ENCODE assay signal across 8 mouse cellular contexts in genomic region chr13:55209649-55210192, GRCm38 (mm10). TPM values are rescaled to one million over a fixed set of nuclear protein-coding genes. Genes with fewer than 3 reads are reported as not detected.
DNase-seq lines count a peak whose midpoint lies in the region; ATAC-seq and TF ChIP-seq lines count a peak whose summit lies in the region.

Nsd1 (plus strand) TSS chr13:55209782.

- H3K27me3 ChIP-seq in hindbrain, embryonic 15.5 days, result no peaks in the 10 kb centered on the region
- H3K27me3 ChIP-seq in limb, embryonic 15.5 days, result no peaks in the 10 kb centered on the region
- H3K27me3 ChIP-seq in neural tube, embryonic 14.5 days (ENCODE audit: control insufficient read depth, insufficient read depth, low read length), result no peaks in the 10 kb centered on the region

- H3K36me3 ChIP-seq in hindbrain, embryonic 15.5 days, result 0 out of 2 replicates have a peak, but pooled peaks cover 13% of the 10 kb centered on the region
- peaks cover 13% of the 10 kb centered on the region for H3K36me3 ChIP-seq in limb, embryonic 15.5 days
- H3K36me3 ChIP-seq in neural tube, embryonic 14.5 days (ENCODE audit: control insufficient read depth, insufficient read depth, low read length), result peaks cover 5% of the 10 kb centered on the region; the same call in 1 of the 2 replicates

- H3K27ac ChIP-seq in left cerebral cortex, adult 2 months, result peak within 1 kb of the TSS; percentile 96
- peak within 1 kb of the TSS; percentile 93 for H3K27ac ChIP-seq in hindbrain, embryonic 15.5 days (replicated peaks)
- H3K27ac ChIP-seq in limb, embryonic 15.5 days, result peak within 1 kb of the TSS; percentile 99
- H3K27ac ChIP-seq in neural tube, embryonic 14.5 days (ENCODE audit: low read depth, low read length), result peak within 1 kb of the TSS; percentile 94

- DNase-seq in left cerebral cortex, adult 2 months (ENCODE audit: extremely low spot score in 1 of 2, low spot score in 2 of 2), result peak in 1 of 2 experiments; percentile 29
- no peak for DNase-seq in left cerebral cortex, adult 9 months (ENCODE audit: low spot score in 2 of 2)
- no peak for DNase-seq in adrenal gland, postnatal 36 days
- DNase-seq in gastrocnemius, postnatal 10 days, result no peak
- no peak for DNase-seq in spleen, postnatal 36 days (ENCODE audit: low spot score in 2 of 2)

- H3K9me3 ChIP-seq in hindbrain, embryonic 15.5 days, result no peaks in the 10 kb centered on the region
- no peaks in the 10 kb centered on the region for H3K9me3 ChIP-seq in limb, embryonic 15.5 days
- H3K9me3 ChIP-seq in neural tube, embryonic 14.5 days (ENCODE audit: control insufficient read depth, low read length), result no peaks in the 10 kb centered on the region

- WGBS in hindbrain, embryonic 15.5 days, result 20% methylated on average over 31 of the region's 31 CpGs
- WGBS in limb, embryonic 15.5 days, result 26% methylated on average over 31 of the region's 31 CpGs
- WGBS in neural tube, embryonic 14.5 days, result 18% methylated on average over 31 of the region's 31 CpGs

- ATAC-seq in hindbrain, embryonic 15.5 days (ENCODE audit: low FRiP score, low read depth), result peak; percentile 0; the same call in 1 of the 2 replicates
- ATAC-seq in limb, embryonic 15.5 days (ENCODE audit: insufficient number of reproducible peaks, low FRiP score, low TSS enrichment, low read depth), result no peak
- ATAC-seq in neural tube, embryonic 14.5 days (ENCODE audit: low read depth), result no peak

- H3K4me2 ChIP-seq in hindbrain, embryonic 15.5 days, result peak within 1 kb of the TSS; percentile 90
- peak within 1 kb of the TSS; percentile 86 for H3K4me2 ChIP-seq in limb, embryonic 15.5 days
- peak within 1 kb of the TSS; percentile 69 for H3K4me2 ChIP-seq in neural tube, embryonic 14.5 days (ENCODE audit: low read depth, low read length)

- H3K4me1 ChIP-seq in hindbrain, embryonic 15.5 days (replicated peaks), result peaks cover 40% of the 10 kb centered on the region
- H3K4me1 ChIP-seq in limb, embryonic 15.5 days, result peaks cover 38% of the 10 kb centered on the region
- peaks cover 25% of the 10 kb centered on the region for H3K4me1 ChIP-seq in neural tube, embryonic 14.5 days (ENCODE audit: control insufficient read depth, insufficient read depth, low read length)

- peak within 1 kb of the TSS; percentile 81 for H3K4me3 ChIP-seq in left cerebral cortex, adult 2 months
- peak within 1 kb of the TSS; percentile 87 for H3K4me3 ChIP-seq in hindbrain, embryonic 15.5 days
- peak within 1 kb of the TSS; percentile 74 for H3K4me3 ChIP-seq in limb, embryonic 15.5 days
- peak within 1 kb of the TSS; percentile 77 for H3K4me3 ChIP-seq in neural tube, embryonic 14.5 days (ENCODE audit: low read depth, low read length)

- intact Hi-C loops in left cerebral cortex, adult 2 months (cut with DNase I), result loop anchor here (2.0 kb wide), 1 partner anchor 19 kb away; no protein-coding TSS in a partner anchor

- TF ChIP-seq CTCF in left cerebral cortex, adult 2 months (IDR thresholded peaks at IDR 0.05), result no peak

- H3K9ac ChIP-seq in hindbrain, embryonic 15.5 days, result peak within 1 kb of the TSS; percentile 95
- peak within 1 kb of the TSS; percentile 84 for H3K9ac ChIP-seq in limb, embryonic 15.5 days
- H3K9ac ChIP-seq in neural tube, embryonic 14.5 days (replicated peaks; ENCODE audit: low read depth, low read length), result peak within 1 kb of the TSS; percentile 90

RNA-seq across cellular contexts. Expression of gene Nsd1, which starts in this region (rescaled TPM):
- 100 to 1,000 TPM; 116 to 118 TPM for total RNA-seq in left cerebral cortex, adult 2 months (2021)
- 100 to 1,000 TPM; 103 to 115 TPM for total RNA-seq in adrenal gland, postnatal 36 days (2021)
- total RNA-seq in gastrocnemius, postnatal 10 days (2021), result 10 to 100 TPM; 75.4 to 89.6 TPM
- polyA plus RNA-seq in hindbrain, embryonic 15.5 days (2015; fragmentation: Nextera tagmentation; extraction: Ambion mirVana), result 49.1 and 58.4 TPM in 2 replicates
- 52.4 and 55.8 TPM in 2 replicates for polyA plus RNA-seq in limb, embryonic 15.5 days (2015; fragmentation: Nextera tagmentation; extraction: Ambion mirVana)
- 61.9 and 76.8 TPM in 2 replicates for polyA plus RNA-seq in neural tube, embryonic 14.5 days (2014; fragmentation: Nextera tagmentation; extraction: Ambion mirVana)
